Mouse (Mus musculus) retina, adult 2 months (tissue): ENCODE results near the gene Tmprss9.
A peak's percentile ranks its signal among the peaks of the same experiment; 100 is the strongest.
"Not testable (repeated sequence)": the region's sequence is repeated elsewhere in the genome, so short reads cannot be mapped to it uniquely, and the experiment has no call there.

ENCODE experiments used
- DNase-seq: peaks from one replicate; pipeline ENCODE4 v3.0.0-alpha.2; 2012; ENCODE audit warnings: low read depth, low spot score

Gene Tmprss9

DNA sequence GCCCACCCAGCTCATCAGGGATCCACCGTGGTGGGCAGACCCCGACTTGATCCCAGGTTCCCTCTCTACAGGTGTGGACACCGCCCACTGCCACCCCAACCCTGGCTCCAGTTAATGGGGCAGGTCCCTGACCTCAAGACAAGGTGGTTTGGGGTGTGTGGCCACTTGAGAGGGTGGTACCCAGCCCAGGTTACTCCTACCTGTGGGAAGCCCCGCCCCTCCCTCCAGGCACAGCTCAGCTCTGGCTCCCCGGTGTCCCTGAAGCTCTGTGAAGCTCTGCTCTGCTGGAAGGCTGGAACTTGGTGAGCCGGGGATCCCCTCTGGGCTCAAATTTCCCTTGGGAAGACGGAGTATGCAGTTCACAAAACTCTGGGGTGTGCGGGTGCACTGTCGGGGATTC, at the start of gene Tmprss9:
TSS of gene Tmprss9 (plus strand) at position 268 of the 400 bp plus-strand sequence.
- DNase-seq = no peak

DNA sequence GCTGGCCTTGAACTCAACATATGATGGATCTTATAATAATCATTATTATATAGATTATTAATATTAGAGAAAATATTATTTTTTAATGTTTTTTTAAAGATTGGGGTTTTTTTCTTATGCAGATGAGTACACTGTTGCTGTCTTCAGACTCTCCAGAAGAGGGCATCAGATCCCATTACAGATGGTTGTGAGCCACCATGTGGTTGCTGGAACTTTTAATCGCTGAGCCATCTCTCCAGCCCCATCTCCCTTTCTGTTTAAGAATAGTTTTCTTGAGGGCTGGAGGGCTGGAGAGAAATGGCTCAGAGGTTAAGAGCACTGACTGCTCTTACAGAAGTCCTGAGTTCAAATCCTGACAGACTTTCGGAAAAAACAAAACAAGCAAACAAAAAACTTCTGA, 49.7 kb upstream of the Tmprss9 start:
- no peak for DNase-seq

DNA sequence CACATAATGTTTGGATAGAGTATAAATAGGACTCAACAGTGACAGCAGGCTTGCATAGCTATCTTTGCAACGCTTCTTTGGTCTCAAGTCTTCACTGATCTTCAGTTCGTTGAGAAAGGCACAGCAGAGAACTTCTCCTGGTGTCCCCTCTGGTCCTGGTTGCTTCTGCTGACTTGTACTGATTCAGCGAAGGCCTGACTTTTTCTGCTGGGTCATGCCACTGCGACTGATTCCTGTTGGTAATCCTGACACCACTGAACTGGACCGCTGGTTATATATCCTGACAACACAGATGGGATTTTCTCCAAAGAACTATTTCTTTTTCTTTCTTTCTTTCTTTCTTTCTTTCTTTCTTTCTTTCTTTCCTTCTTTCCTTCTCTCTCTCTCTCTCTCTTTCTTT, 49.1 kb upstream of the Tmprss9 start:
- DNase-seq = no peak

DNA sequence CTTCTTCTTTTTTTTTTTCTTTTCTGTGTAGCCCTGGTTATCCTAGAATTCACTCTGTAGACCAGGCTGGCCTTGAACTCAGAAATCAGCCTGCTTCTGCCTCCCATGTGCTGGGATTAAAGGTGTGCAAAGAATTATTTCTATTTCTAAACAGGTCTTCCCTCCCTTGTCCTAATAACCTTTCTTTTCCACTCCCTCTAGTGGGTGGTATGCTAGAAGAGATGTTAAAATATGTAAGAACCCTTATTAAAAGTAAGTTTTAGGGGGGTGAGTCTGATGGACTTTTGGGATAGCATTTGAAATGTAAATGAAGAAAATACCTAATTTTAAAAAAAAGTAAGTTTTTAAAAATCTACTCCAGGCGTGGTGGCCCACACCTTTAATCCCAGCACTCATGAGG, 48.3 kb upstream of the Tmprss9 start:
- DNase-seq = no peak

DNA sequence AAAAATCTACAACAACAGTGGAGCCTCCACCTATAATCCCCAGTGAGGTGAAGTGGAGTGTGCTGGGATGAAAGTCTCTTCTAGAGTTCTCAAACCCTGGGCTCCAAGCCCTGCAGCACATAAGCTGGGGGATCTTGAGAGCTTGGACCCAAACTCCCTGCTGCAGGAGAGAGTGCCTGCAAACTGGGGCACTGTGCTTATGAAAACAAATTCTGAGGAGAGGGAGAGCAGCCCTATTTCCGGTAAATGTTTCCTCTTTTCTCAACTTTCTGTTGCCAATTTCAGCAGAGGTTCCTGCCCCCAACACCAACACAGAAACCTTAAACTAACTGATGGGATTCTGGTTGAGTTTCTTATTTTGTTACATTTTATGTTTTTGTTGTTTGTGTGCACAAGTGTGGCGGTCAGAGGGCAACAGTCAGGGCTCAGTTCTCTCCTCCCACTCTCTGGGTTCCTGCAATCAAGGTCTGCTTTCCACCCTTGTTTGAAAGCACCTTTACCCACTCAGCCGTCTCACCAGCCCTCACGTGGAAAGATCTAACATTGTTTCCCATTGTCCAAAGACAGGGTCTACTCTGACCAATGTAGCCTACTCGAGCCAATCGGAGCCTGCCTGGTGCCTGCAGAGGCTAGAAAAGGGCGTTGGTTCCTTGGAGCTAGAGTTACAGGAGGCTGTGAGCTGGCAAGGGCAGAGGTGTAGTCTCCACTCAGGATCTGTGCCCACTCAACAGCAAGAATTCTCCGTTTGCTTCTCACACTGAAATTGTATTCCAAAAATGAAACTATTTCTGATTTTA, 47.6 kb upstream of the Tmprss9 start:
- DNase-seq = no peak

DNA sequence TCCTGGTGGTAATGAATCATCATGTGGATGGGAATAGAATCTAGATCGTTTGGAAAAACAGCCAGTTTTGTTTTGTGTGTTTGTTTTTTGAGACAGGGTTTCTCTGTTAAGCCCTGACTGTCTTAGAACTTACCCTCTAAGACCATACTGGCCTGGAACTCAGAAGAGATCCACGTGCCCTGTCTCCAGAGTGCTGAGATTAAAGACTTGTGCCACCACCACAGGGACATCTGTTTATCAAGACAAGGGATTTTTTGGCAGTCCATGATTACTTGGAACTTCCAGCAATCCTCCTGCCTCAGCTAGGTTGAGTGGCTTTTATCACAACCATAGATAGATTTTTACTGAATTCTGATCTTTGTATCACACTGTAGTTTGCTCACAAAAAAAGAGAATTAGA, 46.8 kb upstream of the Tmprss9 start:
- DNase-seq = no peak

DNA sequence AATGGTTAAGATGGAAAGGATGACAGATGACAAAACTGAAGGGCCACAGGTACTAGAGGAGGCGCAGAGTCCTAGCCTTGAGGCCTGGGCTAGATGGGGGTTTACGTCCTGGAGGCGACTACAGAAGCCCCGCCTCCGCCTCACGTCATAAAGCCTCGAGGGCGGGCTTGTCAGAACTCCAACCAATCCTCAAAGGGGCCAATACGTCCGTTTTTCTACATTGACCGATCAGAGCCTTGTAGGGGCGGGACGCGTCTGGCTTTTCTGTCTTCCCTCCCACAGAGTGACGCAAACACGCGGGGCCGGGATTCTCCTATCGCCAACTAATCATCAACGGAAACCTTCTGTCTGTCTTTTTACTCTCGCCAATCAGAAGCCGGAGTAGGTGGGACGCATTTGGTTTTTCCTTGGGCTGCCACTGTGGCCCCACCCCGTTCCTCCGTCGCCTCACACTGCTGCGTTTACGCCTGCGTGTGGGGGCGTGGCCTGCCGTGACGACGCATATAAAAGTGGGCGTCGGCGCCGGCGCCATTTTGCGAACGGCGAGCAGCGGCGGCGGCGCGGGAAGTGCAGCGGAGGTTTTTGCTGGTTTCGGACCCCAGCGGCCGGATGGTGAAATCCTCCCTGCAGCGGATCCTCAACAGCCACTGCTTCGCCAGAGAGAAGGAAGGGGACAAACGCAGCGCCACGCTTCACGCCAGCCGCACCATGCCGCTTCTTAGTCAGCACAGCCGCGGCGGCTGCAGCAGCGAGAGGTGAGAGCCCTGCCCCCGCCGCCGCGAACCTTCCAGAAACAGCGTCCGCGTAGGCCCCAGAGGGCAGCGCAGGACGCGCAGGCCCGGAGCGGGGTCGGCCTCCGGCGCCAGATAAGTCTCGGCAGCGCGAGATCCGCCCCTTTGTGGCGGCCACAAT, 45.2 kb upstream of the Tmprss9 start, which contains the start of gene Oaz1:
TSS of gene Oaz1 (plus strand) at position 506 of the 912 bp plus-strand sequence.
- peak; percentile 100 for DNase-seq

DNA sequence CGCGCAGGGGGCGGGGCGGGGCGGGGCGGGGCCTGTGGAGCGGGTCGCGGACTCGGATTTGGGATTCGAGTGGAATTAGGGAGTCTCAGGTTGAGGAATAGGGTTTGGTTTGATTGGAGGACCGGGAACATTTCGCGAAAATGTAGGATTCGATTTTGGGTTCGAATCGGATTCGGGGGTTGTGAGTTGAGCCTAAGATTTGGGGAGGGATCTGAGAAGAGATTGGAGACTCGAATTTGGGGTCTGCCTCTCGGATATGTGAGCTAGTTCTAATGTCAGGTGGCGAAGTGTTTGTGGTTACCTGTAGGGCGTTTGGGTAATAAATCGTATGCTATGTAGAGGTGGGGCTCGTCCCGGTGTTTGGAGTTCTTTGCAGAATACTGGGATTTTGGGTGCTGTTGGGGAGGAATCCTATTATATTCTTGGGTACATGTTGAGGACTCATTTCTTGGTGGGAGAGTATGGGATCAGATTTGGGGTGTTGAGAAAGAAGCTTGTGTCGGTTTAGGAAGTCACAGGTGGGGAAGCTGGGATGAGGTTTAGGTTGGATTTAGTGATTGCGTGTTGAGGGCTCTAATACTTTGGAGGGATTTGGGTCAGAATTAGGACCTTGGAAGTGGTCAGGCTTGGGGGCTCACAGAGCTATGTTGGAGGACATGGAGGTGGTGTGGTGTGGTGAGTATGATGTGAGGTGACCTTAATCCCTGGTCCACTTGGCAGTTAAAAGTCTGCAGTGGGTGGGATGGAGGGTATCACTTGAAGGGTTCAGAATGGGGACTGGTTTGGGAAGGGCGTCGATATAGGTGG, 44.4 kb upstream of the Tmprss9 start:
- no peak for DNase-seq

DNA sequence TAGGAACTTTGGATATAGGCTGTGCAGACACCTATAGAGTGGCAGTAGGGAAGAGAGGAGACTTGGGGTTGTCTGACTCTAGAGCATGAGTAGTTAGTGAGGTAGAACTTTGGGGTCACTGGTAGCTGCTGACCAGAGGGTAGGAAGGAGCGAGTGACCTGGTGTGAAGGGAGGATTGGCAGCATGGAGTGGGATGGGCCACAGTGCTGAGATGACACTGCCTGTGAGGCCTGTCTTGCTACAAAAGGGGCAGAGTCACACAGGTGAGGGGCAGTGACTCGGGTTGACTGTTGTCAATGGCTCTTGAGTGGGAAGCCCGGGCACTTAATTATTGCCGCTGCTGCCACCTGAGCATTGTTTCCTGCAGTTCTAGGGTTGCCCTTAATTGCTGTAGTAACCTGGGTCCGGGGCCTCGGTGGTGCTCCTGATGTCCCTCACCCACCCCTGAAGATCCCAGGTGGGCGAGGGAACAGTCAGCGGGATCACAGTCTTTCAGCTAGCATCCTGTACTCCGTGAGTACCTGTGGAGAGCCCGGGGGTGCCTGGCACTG, 43.7 kb upstream of the Tmprss9 start:
- DNase-seq = no peak

DNA sequence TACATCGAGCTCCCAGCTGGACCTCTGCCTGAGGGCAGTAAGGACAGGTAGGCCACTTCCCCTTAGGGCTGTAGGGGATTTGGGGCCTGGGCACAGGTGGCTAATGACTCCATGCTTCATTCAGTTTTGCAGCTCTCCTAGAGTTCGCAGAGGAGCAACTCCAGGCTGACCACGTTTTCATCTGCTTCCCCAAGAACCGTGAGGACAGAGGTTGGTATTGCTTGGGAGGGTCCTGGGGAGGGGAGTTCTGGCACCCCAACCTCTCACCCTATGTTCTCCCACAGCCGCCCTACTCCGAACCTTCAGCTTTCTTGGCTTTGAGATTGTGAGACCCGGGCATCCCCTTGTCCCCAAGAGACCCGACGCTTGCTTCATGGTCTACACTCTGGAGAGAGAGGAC, 43.1 kb upstream of the Tmprss9 start:
- not testable (repeated sequence) for DNase-seq

DNA sequence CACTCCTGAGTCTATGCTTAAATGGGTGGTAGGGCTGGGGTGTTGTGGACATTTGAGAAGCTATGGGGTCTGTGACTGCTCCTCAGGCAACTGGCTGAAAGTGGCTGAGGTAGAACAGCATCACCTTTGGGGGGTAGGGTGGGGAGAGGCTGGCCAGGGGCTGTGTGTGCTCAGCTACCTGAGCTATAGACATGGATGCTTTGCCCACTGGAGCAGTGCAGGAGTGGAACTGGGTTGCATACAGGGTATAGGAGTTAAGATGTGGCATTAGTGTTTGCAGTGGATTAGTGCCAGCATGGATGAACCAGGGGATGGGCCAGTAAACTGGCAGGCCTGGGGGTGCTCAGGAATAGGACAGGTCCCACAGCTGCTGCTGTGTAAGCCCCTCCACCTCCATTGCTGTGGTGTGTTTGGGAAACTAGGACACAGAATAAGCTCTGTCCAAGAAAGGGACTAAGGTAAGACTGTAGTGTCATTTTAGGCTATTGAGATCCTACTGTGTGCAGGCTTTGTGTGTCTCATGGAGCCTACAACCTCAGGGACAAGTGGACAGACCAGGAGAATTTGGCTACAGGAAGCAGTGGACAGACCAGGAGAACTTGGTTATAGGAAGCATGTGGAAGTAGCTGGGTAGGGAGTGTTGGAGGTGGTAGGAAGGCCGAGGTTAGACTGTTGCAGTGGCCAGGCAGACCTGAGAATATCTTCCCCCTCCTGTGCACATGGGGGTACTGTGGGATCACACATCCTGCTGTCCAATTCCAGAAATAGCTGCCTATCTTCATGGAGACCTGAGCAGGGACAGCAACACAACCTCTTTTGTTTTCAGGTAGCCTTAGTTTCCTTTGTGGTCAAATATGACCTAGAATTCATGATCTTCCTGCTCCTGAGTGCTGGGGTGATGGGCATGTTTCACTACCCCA, 42.0 kb upstream of the Tmprss9 start:
- DNase-seq = no peak

DNA sequence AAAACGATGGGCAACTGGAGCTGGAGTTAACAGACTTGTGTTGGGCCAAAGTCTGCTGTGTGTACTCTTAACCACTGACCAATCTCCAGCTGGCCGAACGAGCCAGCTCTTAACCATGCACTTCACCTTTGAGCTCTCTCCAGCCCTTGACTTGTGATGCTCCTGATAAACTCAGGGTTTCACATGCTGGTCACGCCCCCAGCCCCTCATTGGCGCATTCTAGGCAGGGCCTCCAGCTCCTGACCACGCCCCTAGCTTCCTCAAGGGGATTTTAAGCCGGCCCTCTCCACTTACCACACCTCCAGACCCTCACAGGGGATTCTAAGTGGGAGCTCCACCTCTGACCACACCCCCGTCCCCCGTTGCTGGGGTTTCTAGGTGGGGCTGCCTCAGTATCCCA, 40.5 kb upstream of the Tmprss9 start:
- DNase-seq = no peak

DNA sequence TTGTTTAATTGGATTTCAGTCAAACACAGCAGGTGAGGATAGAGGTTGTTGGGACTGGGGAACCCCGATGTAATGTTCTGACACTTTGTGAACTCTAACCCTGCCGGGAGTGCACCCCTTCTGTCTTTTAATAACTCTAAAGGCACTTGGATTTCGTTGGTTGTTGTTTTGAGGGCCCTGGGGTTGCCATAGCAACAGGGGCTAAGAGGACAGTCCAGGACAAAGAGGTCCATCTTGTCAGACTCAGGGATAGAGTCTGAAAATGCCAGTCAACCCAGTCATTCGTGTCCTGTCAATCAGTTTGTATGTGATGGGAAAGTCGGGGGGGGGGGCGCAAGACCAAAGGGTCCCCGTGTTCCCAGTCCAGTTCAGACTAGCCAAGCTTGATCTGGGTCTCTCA, 38.8 kb upstream of the Tmprss9 start:
- no peak for DNase-seq

DNA sequence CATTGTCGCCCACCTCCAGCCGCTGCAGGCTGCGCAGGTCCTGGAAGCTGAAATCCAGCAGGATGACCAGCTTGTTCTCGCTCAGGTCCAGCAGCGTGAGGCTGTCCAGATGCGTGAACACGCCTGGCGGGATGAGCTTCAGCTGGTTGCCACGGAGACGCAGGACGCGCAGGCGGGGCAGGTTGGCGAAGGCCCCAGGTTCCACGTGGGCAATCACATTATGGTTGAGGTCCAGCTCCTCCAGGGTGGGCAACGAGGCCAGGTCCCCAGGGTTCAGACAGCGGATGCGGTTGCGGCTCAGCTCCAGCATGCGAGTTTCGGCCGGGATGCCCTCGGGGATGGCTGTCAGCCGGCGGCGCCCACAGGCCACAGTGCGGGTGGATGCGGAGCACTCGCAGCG, 36.0 kb upstream of the Tmprss9 start:
- DNase-seq = no peak

DNA sequence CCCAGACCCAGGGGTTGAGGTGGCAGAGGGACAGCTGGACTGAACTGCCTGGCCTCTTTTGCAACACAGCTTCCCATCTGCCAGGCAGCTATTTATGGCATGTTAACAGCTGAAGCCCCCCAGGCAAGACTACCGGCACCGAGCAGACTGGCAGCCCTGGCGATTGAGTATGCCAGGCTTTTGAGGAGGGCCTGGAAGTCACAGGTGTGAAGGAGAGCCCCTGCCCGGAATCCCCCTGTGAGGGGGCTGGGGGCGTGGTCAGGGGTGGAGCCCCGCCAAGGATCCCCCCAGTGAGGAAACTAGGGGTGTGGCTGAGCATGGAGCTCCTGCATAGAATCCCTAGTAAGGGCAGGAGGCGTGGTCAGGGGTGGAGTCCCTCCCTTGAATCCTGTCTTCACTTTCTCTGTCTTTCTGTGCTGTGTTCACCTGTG, 34.7 kb upstream of the Tmprss9 start:
- DNase-seq = no peak

DNA sequence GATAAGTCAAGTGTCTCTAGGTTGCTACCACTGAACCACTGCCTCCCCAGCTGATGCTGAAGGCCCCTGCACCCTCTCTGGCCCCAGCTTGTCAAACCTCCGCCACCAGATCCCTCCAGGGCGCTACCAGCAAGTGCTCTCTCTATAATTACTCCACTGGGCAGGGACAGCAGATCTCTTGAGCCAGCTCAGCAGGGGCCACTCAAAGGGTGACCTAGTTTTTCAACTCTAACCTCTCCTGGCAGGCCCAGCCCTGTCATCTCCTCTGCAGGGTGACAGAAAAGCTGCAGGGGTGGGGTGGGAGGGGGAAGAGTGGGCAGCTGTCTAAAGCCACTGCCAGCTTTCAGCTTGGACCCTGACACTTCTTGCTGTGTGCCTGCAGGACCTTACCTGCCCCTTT, 33.8 kb upstream of the Tmprss9 start:
- peak; percentile 78 for DNase-seq

DNA sequence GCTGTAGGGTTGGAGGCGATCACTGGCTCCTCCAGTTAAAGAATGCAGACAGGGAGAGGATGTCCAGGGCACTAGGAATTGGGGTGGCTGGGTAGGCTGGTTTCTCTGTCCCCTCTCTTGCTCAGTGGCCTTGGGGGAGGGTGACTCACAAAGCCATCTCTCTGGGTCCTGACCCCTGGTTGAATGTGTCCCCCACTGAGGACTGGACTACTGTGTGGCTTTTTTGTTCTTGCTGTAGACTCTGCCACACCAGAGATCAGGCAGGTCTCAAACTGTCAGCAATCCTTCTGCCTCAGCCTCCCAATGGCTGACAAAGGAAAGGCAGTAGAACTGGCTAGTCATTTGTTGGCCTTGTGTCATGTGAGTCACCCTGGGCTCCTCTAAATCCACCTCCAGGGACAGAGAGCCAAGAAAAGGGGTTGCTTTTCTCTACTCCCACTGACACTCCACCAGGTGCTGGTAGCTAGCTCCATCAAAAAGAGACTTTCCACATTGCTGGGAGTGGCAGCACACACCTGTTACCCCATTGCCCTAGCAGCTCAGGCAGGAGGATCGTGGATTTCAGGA, 33.2 kb upstream of the Tmprss9 start:
- no peak for DNase-seq

DNA sequence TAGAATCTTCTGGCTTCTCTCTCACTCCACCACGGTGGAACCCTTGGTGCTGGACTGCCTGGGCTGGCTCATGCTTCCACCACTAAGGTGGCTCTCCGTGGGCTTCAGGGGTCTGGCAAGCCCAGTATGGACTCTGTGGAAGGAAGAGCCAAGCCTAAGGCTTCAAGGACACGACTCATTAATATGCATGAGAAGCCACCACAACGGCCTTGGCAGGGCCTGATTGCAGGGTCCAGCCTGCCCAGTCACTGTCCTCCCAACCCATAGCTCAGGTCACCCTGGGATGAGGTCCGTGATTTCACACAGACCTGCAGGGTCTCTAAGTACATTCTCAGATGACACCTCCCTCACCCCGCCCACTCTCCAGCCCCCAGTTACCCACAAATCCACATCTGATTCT, 31.8 kb upstream of the Tmprss9 start:
- DNase-seq = no peak

DNA sequence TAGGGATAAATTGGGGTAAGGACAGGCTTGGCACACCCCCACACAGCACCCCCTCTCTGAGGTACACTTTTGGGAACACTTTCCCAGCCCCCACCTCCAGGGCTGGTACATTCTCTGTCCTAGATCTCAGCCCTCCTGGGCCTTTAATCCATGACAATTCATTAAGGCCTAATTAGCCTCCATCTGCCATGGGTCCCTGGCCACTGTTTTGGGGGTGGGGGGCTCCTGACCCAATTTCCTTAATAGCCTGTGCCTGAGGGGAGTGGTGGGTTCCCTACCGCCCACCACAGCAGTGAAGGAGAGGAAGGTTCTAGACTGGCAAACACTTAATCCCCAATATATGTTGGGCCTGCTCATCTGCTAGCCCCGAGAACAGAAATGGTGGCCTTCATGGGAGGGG, 30.0 kb upstream of the Tmprss9 start:
- no peak for DNase-seq

DNA sequence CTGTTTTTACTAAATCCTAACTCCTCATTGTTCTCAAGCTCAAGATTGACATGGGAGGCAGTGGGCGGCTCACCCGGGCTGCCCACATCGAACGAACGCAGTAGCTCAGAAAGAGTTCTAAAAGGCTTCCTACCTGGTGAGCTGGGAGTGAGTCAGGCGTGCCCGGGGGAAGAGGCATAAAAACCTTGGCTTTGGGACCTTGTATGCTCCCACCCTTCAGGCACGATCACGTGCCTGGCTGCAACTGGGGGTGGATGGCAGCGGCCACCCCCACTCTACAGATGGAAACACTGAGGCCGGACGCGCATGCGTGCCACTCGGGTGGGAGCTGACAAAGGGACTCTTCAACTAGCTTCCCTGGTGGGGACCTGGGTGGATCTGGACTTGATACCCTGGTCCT, 29.3 kb upstream of the Tmprss9 start:
- no peak for DNase-seq
